Mouse (Mus musculus): ENCODE measurements around the gene 4930474N05Rik. TPM values are rescaled to one million over a fixed set of nuclear protein-coding genes. Genes with fewer than 3 reads are reported as not detected.

Gene 4930474N05Rik
- polyA plus RNA-seq (2012; fragmentation: generic; extraction: Trizol): not detected

DNA sequence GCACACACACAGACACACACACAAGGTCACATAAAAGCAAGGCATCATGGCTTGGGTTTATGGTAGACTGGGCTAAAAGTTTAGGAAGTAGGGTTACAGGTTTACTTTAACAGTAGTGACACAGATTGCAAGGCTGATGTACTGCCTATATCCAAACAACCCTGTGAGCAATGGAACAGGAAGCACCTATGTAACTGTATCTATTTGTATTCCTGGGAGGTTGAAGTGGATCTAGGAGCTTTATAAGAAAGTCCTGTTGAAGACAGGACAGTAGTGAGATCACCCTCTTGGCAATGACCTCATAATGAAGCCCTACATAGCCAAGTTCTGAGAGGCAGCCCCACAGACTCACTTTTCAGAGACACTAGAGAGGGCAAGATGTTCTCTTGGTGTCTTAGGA lies at the start of gene 4930474N05Rik:
Gene 4930474N05Rik (plus strand): TSS at position 301 of the 400 bp plus-strand sequence.
- no peaks in the 10 kb centered on the region for H3K27me3 ChIP-seq (ENCODE audit: control insufficient read depth, insufficient read depth, insufficient read length)
- H3ac ChIP-seq (ENCODE audit: control insufficient read depth, insufficient read length): no peak within 1 kb of the TSS
- no peak within 1 kb of the TSS for H3K4me3 ChIP-seq
- TF ChIP-seq TCF12 (IDR thresholded peaks at IDR 0.05; ENCODE audit: insufficient read depth, poor library complexity, severe bottlenecking): no peak
- TF ChIP-seq MYOG (IDR thresholded peaks at IDR 0.05; ENCODE audit: control insufficient read depth in 1 of 3, insufficient read depth in 1 of 3, insufficient read length in 2 of 3, low read depth in 2 of 3): no peak
- no peak for TF ChIP-seq CEBPB (IDR thresholded peaks at IDR 0.05; ENCODE audit: insufficient read depth, poor library complexity, severe bottlenecking)
- no peak for TF ChIP-seq E2F4 (IDR thresholded peaks at IDR 0.05; ENCODE audit: insufficient read depth)
- no peak for TF ChIP-seq POLR2AphosphoS2 (IDR thresholded peaks at IDR 0.05; ENCODE audit: insufficient read length, low read depth)
- no peak for TF ChIP-seq USF1 (IDR thresholded peaks at IDR 0.05; ENCODE audit: low read depth)
- TF ChIP-seq SRF (IDR thresholded peaks at IDR 0.05; ENCODE audit: control insufficient read depth, insufficient read length, low read depth): no peak
- no peak for TF ChIP-seq POLR2A (IDR thresholded peaks at IDR 0.05; ENCODE audit: insufficient read length, low read depth)
- TF ChIP-seq REST (IDR thresholded peaks at IDR 0.05; ENCODE audit: insufficient read depth, insufficient read length): no peak
- TF ChIP-seq MAX (IDR thresholded peaks at IDR 0.05; ENCODE audit: low read depth): no peak
- no peak for TF ChIP-seq TCF3 (IDR thresholded peaks at IDR 0.05; ENCODE audit: insufficient read length, low read depth)
- TF ChIP-seq MYOD1 (IDR thresholded peaks at IDR 0.05; ENCODE audit: control insufficient read depth in 1 of 3, insufficient read length in 2 of 3, low read depth in 2 of 3): no peak
- H3K4me2 ChIP-seq (ENCODE audit: low read depth): no peak within 1 kb of the TSS
- no peaks in the 10 kb centered on the region for H3K36me3 ChIP-seq (ENCODE audit: control insufficient read depth, insufficient read depth)
- no peaks in the 10 kb centered on the region for H3K79me2 ChIP-seq (ENCODE audit: control insufficient read depth, insufficient read depth)

DNA sequence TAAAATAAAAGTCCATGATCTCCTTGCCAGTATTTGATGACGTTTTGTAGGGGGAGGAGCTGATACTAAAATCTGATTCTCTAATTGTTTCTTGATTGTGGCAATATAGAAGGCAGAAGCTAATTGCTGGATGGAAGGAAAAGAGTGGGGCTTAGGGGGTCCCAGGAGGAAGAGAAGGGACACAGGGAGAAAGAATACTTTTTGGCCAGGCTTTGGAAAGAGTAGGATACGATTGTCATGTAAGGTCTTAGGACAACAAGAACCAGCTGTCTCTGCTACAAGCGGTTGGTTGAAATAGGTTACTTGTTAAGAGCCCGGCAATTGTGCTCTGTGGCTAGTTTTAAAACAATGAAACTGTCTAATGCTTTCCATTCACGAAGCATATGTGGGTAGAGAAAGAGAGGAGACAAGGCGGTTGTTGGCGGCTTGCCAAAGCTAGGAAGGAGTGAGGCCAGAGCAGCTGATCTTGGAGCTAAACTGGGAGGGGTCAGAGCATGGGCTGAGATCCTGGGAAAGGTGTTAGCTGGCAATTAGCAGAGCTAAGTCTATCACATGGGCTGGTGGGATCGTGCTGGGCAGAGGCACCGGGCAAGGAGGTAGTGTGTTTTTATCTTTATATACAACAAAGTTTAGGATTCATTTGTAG lies 45.8 kb upstream of the 4930474N05Rik start:
- no peak overlapping the region for H3K4me2 ChIP-seq (ENCODE audit: low read depth)

DNA sequence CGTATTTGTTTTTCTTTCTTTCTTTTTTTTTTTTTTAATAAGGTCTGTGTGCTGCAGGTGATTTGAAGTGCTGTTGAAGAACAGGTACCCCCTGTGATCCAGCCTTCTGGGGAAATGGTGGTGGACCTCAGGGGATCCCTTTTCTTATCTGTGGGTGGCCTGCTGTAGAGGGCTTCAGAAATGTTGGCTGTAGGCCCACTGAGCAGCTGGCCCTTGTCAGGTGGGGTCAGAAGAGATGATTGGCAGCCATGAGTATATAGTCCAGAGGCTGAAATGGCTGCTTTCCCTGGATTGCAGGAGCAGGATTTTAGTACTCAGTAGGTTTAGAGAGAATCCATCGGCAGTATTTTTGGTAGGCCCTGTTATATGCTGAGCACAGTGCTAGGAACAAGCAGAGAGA lies 41.4 kb upstream of the 4930474N05Rik start:
- Histone ChIP-seq H3K27me3 (ENCODE audit: control insufficient read depth, insufficient read depth, insufficient read length) (no peaks in the 10 kb centered on the region), H3K4me3 (no peak overlapping the region), H3K79me2 (ENCODE audit: control insufficient read depth, insufficient read depth) (no peaks in the 10 kb centered on the region), H3ac (ENCODE audit: control insufficient read depth, insufficient read length) (no peak overlapping the region), H3K4me2 (ENCODE audit: low read depth) (no peak overlapping the region), H3K36me3 (ENCODE audit: control insufficient read depth, insufficient read depth) (no peaks in the 10 kb centered on the region)
- TF ChIP-seq USF1 (IDR thresholded peaks at IDR 0.05; ENCODE audit: low read depth) (no peak), MYOG (IDR thresholded peaks at IDR 0.05; ENCODE audit: control insufficient read depth in 1 of 3, insufficient read depth in 1 of 3, insufficient read length in 2 of 3, low read depth in 2 of 3) (no peak), REST (IDR thresholded peaks at IDR 0.05; ENCODE audit: insufficient read depth, insufficient read length) (no peak), POLR2A (IDR thresholded peaks at IDR 0.05; ENCODE audit: insufficient read length, low read depth) (no peak), MYOD1 (IDR thresholded peaks at IDR 0.05; ENCODE audit: control insufficient read depth in 1 of 3, insufficient read length in 2 of 3, low read depth in 2 of 3) (no peak), E2F4 (IDR thresholded peaks at IDR 0.05; ENCODE audit: insufficient read depth) (no peak), TCF12 (IDR thresholded peaks at IDR 0.05; ENCODE audit: insufficient read depth, poor library complexity, severe bottlenecking) (no peak), MAX (IDR thresholded peaks at IDR 0.05; ENCODE audit: low read depth) (no peak), SRF (IDR thresholded peaks at IDR 0.05; ENCODE audit: control insufficient read depth, insufficient read length, low read depth) (no peak), CEBPB (IDR thresholded peaks at IDR 0.05; ENCODE audit: insufficient read depth, poor library complexity, severe bottlenecking) (no peak), POLR2AphosphoS2 (IDR thresholded peaks at IDR 0.05; ENCODE audit: insufficient read length, low read depth) (no peak), TCF3 (IDR thresholded peaks at IDR 0.05; ENCODE audit: insufficient read length, low read depth) (no peak)

More for the DNA sequence above, 45.8 kb upstream of the 4930474N05Rik start:
- TF ChIP-seq MAX (IDR thresholded peaks at IDR 0.05; ENCODE audit: low read depth): no peak
- no peak for TF ChIP-seq TCF3 (IDR thresholded peaks at IDR 0.05; ENCODE audit: insufficient read length, low read depth)
- no peak for TF ChIP-seq MYOG (IDR thresholded peaks at IDR 0.05; ENCODE audit: control insufficient read depth in 1 of 3, insufficient read depth in 1 of 3, insufficient read length in 2 of 3, low read depth in 2 of 3)
- no peak for TF ChIP-seq E2F4 (IDR thresholded peaks at IDR 0.05; ENCODE audit: insufficient read depth)
- TF ChIP-seq POLR2A (IDR thresholded peaks at IDR 0.05; ENCODE audit: insufficient read length, low read depth): no peak
- no peak for TF ChIP-seq MYOD1 (IDR thresholded peaks at IDR 0.05; ENCODE audit: control insufficient read depth in 1 of 3, insufficient read length in 2 of 3, low read depth in 2 of 3)
- TF ChIP-seq POLR2AphosphoS2 (IDR thresholded peaks at IDR 0.05; ENCODE audit: insufficient read length, low read depth): no peak
- TF ChIP-seq SRF (IDR thresholded peaks at IDR 0.05; ENCODE audit: control insufficient read depth, insufficient read length, low read depth): no peak
- TF ChIP-seq CEBPB (IDR thresholded peaks at IDR 0.05; ENCODE audit: insufficient read depth, poor library complexity, severe bottlenecking): no peak
- TF ChIP-seq REST (IDR thresholded peaks at IDR 0.05; ENCODE audit: insufficient read depth, insufficient read length): no peak
- no peak for TF ChIP-seq TCF12 (IDR thresholded peaks at IDR 0.05; ENCODE audit: insufficient read depth, poor library complexity, severe bottlenecking)
- TF ChIP-seq USF1 (IDR thresholded peaks at IDR 0.05; ENCODE audit: low read depth): no peak
- H3ac ChIP-seq (ENCODE audit: control insufficient read depth, insufficient read length): no peak overlapping the region
- H3K4me3 ChIP-seq: no peak overlapping the region
- no peaks in the 10 kb centered on the region for H3K36me3 ChIP-seq (ENCODE audit: control insufficient read depth, insufficient read depth)
- H3K27me3 ChIP-seq (ENCODE audit: control insufficient read depth, insufficient read depth, insufficient read length): no peaks in the 10 kb centered on the region
- no peaks in the 10 kb centered on the region for H3K79me2 ChIP-seq (ENCODE audit: control insufficient read depth, insufficient read depth)

DNA sequence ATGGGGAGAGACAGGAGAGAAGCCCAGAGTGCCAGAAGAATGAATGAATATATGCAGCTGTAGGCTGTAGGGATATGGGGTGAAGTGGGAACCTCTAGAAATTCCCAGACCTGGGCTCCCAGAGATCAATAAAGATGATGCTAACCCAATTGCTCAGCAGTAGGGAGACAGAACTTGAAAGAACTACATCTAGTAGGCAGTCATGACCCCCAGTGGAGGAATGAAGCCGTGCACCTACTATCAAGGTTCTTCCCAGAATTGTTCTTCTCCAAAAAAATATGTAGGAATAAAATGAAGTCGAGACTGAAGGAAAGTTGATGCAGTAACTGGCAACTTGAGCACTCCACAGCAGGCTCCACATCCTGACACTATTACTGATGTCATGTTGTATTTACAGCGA lies 3.8 kb downstream of the 4930474N05Rik start:
- H3K36me3 ChIP-seq (ENCODE audit: control insufficient read depth, insufficient read depth): no peaks in the 10 kb centered on the region
- no peak overlapping the region for H3K4me2 ChIP-seq (ENCODE audit: low read depth)
- no peak for TF ChIP-seq TCF12 (IDR thresholded peaks at IDR 0.05; ENCODE audit: insufficient read depth, poor library complexity, severe bottlenecking)
- no peak for TF ChIP-seq MAX (IDR thresholded peaks at IDR 0.05; ENCODE audit: low read depth)
- no peak for TF ChIP-seq POLR2AphosphoS2 (IDR thresholded peaks at IDR 0.05; ENCODE audit: insufficient read length, low read depth)
- no peak for TF ChIP-seq MYOG (IDR thresholded peaks at IDR 0.05; ENCODE audit: control insufficient read depth in 1 of 3, insufficient read depth in 1 of 3, insufficient read length in 2 of 3, low read depth in 2 of 3)
- TF ChIP-seq POLR2A (IDR thresholded peaks at IDR 0.05; ENCODE audit: insufficient read length, low read depth): no peak
- TF ChIP-seq MYOD1 (IDR thresholded peaks at IDR 0.05; ENCODE audit: control insufficient read depth in 1 of 3, insufficient read length in 2 of 3, low read depth in 2 of 3): no peak
- no peak for TF ChIP-seq CEBPB (IDR thresholded peaks at IDR 0.05; ENCODE audit: insufficient read depth, poor library complexity, severe bottlenecking)
- TF ChIP-seq USF1 (IDR thresholded peaks at IDR 0.05; ENCODE audit: low read depth): no peak
- H3K4me3 ChIP-seq: no peak overlapping the region
- no peaks in the 10 kb centered on the region for H3K79me2 ChIP-seq (ENCODE audit: control insufficient read depth, insufficient read depth)
- H3K27me3 ChIP-seq (ENCODE audit: control insufficient read depth, insufficient read depth, insufficient read length): no peaks in the 10 kb centered on the region
- H3ac ChIP-seq (ENCODE audit: control insufficient read depth, insufficient read length): no peak overlapping the region

Data from myocyte (in vitro differentiated cells).